Mouse (Mus musculus): ENCODE results near the gene Tdpoz3. TPM values are rescaled to one million over a fixed set of nuclear protein-coding genes. Genes with fewer than 3 reads are reported as not detected.
"Not testable (repeated sequence)": the region's sequence is repeated elsewhere in the genome, so short reads cannot be mapped to it uniquely, and the experiment has no call there.

The Tdpoz3 gene
- polyA plus RNA-seq (2012; rRNA removed): not detected in 2 replicates

- DNase-seq (ENCODE audit: low read depth): not testable (repeated sequence)
Observed at GRCm38 (mm10) chr3:93825720-93826119, at the start of gene Tdpoz3. Gene Tdpoz3, plus strand, starts transcription at chr3:93826020.

- not testable (repeated sequence) for DNase-seq (ENCODE audit: low read depth)
Observed at GRCm38 (mm10) chr3:93796098-93796497, 29.7 kb upstream of the Tdpoz3 start, which contains the start of gene Tdpoz4. Gene Tdpoz4, plus strand, starts transcription at chr3:93796398.

- DNase-seq (ENCODE audit: low read depth): not testable (repeated sequence)
Observed at GRCm38 (mm10) chr3:93813341-93813740, 12.5 kb upstream of the Tdpoz3 start.

DNA sequence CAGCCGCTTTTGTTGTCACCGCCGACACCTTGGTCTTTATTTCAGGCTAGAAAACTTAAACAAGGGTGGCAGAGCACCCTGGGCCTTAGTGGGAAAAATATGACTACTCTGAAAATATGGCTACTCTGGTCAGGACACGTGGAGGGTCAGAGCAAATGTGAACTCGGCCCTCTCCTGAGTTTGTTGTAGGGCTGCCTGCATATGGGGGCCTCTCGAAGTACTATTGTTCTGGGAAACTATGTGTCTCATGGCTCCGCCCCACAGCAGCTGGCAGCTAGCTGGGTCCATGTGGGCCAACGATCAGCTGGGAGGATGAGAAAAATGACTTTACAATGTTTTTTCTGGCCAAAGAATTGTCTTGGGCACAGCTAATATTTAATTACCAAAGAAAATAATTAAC is 33.1 kb downstream of the Tdpoz3 start:
- DNase-seq (ENCODE audit: low read depth): not testable (repeated sequence)

- DNase-seq (ENCODE audit: low read depth): not testable (repeated sequence)
Observed at GRCm38 (mm10) chr3:93870635-93871034, 44.8 kb downstream of the Tdpoz3 start.

Other genes starting within 250 kb of the Tdpoz3 start
- gene Tdpoz2, start 173.3 kb upstream of the Tdpoz3 start, polyA plus RNA-seq (2012; rRNA removed): not detected in 2 replicates
- gene Tdpoz1, start 149.7 kb upstream of the Tdpoz3 start, polyA plus RNA-seq (2012; rRNA removed): not detected in 2 replicates
- gene Gm37596, start 132.9 kb upstream of the Tdpoz3 start, polyA plus RNA-seq (2012; rRNA removed): not detected in 2 replicates
- gene Gm5773, start 53.0 kb upstream of the Tdpoz3 start, polyA plus RNA-seq (2012; rRNA removed): not detected in 2 replicates
- not detected in 2 replicates for gene Tdpoz4, start 29.6 kb upstream of the Tdpoz3 start, polyA plus RNA-seq (2012; rRNA removed)
- gene Gm9117, start 117.5 kb downstream of the Tdpoz3 start, polyA plus RNA-seq (2012; rRNA removed): not detected in 2 replicates
- not detected in 2 replicates for gene Tdpoz5, start 135.3 kb downstream of the Tdpoz3 start, polyA plus RNA-seq (2012; rRNA removed)
- not detected in 2 replicates for gene Gm9125, start 228.9 kb downstream of the Tdpoz3 start, polyA plus RNA-seq (2012; rRNA removed)
- gene Gm10697, start 246.6 kb downstream of the Tdpoz3 start, polyA plus RNA-seq (2012; rRNA removed): not detected in 2 replicates

Data from gonadal fat pad, adult 2 months (tissue).